Mouse (Mus musculus): ENCODE results near the gene Col25a1.

Col25a1 gene

DNA sequence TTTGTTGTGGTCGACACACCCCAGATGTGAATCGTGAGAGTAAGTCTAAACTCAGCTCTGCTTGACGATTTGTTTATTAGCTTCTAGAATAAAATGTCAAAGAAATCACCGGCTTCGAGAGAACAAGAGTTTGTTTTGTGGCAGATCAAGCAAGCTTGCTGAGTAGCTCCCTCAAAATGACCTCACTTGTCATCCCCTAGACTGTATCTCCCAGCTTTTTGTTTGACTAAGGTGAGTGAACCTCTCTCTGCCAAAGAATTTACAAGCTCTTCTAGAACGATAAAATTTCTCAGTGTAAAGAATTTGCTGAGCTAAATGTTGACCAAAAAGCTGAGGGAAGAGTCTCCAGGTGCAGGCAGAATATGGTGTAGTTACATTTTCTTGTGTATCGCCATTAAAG is 125.3 kb downstream of the Col25a1 start:
- no peak for DNase-seq

DNA sequence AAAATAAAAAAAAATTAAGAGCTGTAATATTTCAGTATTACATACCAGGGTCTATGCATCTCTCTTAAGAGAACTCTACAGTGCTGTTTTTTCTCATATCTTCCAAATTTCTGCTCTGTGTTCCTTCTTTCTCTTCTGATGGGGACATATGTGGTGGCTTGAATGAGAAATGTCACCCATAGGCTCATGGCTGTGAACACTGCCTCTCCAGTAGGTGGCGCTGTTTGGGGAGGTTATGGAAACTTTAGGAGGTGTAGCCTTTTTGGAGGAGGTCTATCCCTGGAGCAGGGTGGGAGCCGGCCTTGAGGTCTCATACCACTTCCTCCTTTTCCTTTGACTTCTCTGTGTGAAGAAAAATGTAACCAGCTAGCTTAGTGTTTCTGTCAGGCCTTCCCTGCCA is 128.4 kb downstream of the Col25a1 start:
- no peak for DNase-seq

DNA sequence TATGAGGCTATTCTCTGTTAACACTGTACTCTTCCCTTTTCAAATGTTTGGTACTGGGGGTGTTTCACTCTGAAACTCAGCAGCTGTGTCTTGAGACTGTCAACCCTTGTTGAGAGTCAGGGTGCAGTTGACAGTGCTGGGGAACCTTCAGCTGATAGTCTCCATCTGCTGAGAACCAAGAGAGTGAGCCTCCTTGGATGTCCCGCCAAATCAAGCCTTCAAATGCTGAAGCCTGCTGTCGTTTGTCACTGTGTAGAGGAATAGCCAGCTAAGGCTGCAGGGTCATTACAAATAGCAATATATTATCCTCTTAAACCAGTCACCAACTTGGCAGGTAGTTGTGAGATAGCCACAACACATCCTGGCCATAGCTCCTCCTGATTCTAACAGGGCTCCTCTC is 129.0 kb downstream of the Col25a1 start:
- peak; percentile 30 for DNase-seq

DNA sequence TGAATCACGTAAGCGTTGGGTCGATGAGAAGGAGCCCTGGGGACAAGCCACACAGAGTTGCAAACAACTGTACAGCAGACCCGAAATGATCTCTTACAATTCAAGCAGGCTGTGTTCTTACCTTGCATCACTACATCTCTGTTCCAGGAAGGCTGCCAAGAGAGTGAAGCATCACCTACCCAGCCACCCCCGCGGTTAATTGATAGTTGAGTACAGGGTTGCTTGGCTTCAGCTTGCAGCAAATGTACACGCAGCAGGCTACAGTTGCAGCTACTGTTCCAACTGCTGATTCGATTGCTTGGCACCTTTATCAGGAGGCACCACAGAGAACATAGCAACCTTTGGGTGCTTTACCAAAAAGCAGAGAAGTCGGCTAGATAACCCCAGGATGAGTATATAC is 133.8 kb downstream of the Col25a1 start:
- DNase-seq = no peak

DNA sequence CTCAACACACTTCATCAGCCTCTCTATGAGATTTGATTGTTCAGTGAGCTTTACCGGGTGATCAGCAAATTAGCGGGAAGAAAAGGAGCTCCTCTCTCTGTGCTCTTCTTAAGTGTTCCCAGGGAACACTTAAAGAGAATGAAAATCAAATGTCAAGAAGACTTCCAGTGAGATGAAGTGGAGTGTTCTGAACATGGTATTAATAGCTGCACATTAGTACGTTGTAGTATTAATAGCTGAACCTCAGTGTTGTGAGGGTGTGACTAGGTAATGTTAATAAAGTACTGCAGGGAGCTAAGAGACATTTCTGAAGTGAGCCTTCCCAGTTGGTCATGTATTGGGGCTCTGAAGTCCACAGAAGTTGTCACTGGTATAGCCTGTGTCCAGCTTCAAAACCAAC is 139.2 kb downstream of the Col25a1 start:
- DNase-seq = no peak

DNA sequence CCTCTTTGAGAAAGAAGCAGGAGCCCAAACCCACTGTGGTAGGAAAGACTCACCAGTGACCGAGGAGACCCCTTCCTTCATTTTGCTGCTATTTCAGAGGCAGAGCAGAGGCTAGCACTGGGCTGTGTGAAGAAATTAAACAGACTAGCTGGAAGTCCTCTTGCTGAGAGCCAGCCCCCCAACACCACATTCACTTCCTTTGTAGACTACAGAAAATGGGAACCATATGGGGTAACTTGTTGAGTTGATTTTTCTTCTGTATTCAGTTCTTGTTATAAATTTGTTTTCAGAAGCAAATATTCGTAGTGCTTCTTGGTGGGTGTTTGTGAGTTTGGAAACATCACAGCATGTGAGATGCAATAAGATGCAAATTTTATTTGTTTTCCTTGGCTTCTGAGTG is 142.6 kb downstream of the Col25a1 start:
- no peak for DNase-seq

DNA sequence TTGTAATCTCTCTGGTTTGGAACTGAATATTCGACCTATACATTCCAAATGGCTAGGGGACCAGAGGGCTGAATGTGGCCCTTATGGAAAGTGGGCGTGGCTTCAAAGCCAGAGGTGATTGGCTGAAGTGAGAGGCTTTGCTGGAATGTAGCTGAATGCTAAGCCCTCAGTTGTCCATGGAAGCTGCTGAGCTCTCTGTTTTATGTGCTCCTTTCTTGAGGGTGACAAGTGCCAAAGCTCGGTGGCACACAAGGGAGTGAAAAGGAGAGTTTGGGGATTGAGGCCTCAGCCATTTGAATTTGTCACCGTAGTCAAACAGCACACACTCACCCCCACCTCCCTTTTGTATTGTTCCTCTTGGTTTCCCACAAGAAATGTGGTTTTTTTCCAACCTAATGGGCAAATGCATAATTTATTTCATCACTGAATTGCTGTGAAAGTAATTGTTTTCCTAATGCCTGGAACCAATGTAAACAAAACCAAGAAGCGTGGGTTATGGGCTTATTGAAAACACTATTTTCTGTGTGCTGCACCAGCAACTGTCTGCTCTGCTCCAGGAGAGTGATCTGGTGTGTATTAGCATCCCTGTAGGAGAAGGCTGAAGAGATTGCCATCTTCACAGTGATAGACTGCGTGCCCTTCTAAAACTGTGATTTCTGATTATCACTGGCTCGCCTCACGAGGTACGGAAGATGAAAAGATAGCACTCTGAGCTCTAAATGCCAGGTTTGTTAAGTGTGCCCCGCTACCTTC is 147.2 kb downstream of the Col25a1 start:
- no peak for DNase-seq

DNA sequence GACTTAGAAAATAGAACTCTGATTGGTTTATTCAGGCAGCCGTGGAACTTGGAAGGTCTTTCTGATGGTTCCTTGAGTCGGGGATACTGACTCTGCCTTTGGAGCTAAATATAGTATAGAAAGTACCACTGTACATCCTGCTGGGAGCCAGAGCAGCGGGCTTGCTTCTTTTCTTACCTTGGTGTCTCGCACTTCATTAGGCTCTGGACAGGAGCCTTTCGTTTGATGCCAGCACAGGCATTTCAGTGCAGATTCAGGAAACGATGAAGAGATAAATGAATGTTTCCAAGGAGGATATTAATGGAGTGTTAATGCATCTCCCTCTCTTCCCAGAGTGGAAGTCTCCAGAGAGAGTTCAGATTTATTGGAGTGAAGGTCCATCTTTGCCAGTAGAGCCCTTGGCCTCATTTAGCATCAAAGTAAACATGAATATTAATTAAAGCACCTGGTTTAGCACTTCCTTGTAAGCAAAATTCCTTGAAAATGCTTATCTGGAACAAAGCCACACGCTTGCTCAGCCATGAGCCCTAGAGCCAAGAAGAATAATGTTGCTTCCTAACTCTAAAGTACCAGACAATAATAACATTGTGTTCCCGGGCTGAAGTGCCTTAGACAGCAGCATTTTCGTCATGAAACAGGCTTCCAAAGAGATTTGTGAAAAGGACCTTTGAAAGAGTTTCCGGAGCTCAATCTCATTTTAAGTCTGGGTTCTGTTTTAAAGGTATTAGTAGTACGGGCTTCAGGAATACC is 151.9 kb downstream of the Col25a1 start:
- DNase-seq = no peak

DNA sequence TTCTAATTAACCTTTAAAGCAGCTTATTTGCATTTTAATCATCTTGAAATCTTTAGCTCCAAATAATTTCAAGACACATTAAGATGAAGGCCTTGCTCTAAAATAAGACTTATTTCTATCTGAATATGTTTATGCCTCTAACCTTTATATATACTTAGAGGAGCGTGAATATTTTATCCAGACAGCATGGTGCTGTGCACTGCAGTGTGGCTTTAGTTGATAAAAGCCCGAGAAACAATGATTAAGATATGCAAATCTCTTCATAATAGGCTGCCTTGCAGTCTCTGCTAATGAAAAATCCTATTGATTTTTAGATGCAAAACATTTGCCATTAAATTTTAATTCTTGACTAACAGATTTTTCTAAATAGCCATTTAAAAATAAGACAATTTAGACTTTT is 156.8 kb downstream of the Col25a1 start:
- DNase-seq = no peak

DNA sequence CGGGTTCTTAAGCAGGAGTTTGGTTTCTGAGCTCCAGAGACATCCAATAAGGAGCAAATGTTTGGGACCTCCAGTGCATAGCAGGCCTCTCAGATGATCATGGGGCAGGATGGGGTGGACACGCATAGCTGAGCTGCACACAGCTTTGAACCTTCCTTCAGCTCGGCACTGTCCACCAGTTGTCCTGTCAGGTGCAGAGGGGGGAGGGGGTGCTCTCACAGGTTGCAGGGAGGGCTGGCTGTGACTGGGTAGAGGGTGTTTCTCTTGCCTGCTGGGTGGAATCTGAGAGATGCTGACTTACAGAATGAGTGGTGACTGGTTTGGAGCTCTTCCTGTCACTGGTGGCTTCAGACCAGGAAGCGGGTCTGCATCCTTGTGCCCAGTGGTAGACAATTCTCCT is 157.5 kb downstream of the Col25a1 start:
- DNase-seq = no peak

DNA sequence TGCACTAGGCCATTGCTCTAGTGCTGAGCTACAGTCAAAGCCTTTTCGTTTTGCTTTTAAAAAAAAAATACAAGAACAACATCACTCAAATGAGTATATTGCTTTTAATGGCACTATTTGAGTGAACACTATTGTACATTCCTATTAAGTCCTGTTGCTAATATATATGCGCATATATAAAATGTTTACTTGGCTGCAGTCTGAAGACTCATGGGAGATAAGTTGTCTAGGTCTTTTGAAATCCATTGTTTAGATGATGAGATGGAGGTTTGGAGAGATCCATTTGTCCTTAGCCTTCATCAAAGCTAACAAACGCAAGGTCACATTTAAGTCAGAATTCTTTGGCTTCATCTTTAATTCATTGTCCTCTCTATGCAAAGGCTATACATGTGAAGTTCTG is 157.9 kb downstream of the Col25a1 start:
- no peak for DNase-seq

DNA sequence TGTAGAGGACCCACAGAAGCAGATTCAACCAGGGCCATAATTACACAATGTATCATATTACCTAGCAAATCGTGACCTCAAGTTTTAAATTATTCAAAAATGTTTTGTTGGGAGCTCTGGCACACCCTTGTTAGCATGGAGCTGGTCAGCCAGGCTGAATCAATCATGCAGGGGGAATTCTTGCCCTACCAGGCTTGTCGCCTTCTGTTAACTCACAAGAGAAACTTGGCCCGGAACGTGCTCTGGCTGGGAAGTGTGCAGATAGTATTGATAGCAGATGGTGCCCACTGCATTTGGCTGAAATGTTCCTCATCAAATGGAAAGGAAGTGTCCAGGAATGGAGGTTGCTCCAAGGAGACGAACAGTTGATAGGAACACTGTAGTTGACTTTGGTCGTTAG is 158.9 kb downstream of the Col25a1 start:
- peak; percentile 31 for DNase-seq

DNA sequence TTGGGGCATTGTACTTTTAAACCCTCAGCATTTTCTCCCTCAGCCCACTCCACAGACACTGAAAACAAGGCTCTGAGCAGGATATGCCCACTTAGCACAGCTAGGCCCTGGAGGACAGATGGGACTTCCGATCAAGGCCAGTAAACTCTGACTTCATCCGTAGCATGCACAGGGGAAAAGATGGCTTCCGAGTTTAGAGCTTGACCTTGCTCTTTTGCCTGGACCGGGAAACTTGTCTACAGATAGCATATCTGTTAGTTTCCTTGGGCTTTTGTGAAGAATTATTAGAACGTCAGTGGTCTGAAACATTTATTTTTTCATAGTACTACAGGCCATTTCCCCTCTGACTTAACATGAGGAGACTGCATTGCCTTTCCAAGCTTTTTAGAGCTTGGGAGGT is 159.4 kb downstream of the Col25a1 start:
- DNase-seq = no peak

DNA sequence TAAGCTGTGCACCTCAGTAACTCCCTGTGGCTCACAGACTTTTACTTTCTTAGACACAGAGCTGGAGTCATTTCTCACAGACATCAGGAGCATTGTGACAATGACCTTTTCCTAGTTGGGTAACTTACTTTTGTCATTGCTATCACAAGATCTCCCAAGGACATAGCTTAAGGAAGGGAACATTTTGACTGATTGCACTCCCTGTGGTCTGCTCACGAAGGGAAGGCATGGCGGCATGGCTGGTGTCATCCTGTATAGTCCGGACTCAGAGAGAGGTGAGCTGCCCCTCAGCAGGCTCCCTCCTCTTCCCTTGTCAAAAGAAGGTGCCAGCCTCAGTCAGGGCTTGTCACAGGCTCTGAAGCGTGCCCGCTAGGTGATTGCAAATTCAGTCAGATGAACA is 160.6 kb downstream of the Col25a1 start:
- no peak for DNase-seq

DNA sequence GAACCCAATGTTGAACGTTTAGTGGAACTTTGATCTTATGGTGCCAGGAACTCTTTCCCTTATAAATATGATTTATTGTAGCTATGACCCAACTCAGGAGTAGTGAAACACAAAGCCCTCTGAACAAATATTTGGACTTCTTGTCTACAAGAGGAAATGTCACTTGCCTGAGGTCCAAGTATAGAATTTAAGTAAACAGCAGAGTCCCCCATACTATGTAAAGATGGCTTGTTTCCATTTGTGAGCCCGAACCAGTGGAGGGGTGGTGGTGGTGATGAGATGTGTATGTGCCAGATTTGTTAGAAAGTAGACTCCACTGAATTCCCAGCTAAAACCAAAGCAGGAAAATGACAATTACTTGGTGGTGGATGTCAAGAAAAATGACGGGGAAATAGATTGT is 169.2 kb downstream of the Col25a1 start:
- DNase-seq = no peak

DNA sequence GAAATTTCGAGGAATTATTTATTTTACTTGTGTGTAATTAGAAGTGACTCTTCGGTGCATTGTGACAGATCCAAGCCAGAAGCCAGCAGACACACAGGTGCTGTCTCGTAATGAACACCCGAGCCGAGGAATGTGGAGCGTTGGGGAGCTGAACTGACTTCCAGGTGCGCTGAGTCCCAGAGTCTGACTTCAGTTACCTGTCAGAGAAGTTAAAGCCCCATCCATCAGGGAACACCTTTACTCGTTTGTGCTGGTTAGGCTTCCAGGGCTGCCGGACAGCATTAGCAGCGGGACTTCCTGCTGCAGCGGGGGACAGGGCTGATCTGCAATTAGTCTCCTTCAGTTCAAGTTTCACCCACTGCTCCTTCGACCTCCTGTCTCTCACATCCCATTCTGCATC is 172.3 kb downstream of the Col25a1 start:
- no peak for DNase-seq

DNA sequence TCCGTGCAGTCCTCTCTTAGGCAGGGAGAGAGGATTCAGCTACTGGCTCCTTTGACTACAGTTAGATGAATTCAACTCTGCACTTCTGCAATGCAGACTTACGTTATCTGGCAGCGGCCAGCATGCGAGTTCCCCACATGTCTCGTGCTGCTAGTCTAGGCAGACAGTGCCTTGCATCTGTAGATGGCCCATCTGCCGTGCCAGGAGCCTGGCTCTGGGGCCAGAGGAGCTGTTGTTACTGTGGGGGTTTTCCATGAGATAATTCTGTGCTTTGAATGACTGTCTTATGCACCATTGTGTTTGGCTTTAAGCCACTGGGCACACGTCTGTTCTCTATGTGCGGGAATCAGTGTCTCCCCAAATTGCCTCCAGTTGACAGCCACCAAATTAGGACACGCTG is 173.5 kb downstream of the Col25a1 start:
- DNase-seq = no peak

DNA sequence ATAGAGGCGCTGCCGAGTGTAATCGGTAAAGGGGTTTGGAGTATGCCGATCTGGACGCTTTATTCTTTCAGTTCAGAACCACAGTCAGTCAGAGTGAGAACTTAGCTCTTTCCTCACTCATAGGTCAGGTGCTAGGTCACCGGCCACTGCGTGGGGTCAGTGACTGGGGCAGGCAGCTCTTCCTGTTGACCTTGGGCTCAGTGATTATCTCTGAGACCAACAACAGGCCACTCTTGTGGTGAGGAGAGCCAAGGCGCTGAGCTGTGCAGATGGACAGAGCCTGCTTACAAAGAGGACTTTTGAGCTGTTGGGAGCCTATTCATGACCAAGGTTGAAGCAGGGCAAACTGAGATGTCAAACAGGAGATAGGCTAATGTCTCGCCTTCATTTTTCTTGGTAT is 174.4 kb downstream of the Col25a1 start:
- no peak for DNase-seq

DNA sequence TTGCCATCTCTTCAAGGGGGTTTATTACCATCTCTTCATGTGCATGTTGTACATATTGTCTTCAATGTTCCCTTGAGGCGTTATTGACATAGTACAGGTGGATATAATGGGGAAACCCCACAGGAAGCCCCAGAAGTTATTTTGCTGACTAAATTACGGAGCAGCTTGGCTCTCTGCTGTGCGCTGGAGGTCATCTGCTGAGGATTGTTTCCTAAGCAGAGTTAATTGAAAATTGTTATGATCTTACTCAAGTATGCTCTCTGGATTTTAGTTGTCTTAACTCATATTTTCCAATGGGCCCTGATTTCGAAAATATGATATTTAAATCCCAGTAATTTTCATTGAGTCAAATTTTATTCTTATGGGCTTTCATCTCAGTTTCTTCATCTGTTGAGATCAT is 178.0 kb downstream of the Col25a1 start:
- no peak for DNase-seq

DNA sequence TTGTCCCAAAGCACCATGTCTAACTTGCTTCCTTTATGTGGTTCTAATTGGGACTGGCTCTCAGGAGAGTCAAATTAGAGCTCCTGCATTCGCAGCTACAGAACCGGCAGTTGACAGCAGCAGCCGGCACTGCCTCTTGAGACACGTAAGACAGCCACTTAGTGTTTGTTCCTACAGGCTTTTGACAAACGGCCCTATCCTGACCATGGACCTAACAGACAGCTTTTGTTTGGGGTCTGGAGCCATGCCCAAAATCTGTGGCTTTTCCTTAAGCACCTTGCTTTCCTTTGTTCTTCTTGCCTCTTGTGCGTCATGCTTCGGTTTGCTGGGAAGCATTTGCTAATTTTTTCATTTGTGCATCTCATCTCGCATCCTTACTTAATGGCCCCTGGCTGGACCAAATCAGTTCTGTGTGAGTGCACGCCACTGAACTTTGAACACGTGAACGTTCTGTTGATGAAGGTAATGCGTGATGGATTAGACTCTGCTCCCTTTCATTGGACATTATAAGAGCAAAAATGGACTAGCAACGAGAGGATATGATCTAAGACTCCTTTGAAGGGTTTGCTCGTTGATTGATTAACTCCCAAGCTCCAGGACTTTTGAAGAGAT is 179.5 kb downstream of the Col25a1 start:
- no peak for DNase-seq

DNA sequence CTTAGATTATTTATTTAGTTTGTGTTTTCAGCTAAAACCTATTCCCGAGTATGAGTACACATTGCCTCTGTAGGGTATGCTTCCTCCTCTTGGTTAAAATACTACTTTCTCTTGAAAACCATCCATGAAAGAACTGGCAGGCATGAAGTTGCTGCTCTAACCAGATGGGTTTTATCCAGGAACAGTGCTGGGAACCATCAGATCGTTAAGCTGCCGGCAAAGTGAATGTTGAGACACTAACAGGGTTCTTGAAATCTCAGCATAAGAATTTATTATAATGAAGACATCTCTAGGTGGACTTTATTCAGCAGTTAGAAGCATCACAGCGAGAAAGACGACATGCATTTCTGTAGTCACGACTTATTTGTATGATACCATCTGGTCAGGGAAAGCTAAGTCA is 181.9 kb downstream of the Col25a1 start:
- DNase-seq = no peak

DNA sequence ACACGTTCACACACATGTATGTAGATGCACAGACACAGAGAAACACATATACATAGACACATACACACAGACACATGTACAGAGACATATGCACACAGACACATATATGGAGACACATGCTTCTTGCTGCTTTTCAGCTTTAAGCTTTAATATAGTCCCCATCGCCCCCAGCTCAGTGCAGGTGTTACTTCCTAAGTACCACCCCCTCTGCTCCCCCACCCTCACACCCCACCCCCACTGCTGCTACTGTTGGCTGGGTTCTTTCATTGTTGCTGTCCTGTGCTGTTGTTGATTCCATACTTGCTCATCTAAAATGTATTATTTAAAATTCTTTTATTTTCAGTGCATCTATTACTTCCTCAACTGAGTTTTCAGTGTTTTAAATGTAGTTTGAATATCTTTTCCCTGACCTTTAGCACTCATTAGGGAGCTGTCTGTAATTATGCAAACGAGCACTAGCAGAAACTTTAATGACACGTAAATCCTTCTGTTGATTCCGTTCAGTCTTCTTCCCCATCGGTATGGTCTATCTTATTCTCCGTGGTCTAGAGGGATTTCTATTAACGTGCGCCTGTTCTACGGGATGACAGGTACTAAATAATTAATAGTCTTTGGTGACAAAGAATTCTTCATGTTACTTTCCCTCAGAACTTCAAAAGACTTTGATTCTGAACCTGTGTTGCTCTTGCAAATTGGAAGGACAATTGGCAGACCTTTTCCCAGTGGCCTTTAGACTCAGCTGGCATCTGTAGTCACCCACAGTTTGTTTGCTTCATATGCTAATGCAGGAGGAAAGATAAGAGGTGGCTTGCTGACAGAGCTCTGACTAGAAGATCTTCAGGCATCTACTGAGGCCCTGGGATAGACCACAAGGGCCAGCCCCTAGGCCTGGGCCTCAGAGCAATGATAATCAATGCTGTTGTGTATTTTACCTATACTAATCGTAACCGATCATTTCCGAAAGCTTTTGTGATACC is 196.0 kb downstream of the Col25a1 start:
- DNase-seq = no peak

DNA sequence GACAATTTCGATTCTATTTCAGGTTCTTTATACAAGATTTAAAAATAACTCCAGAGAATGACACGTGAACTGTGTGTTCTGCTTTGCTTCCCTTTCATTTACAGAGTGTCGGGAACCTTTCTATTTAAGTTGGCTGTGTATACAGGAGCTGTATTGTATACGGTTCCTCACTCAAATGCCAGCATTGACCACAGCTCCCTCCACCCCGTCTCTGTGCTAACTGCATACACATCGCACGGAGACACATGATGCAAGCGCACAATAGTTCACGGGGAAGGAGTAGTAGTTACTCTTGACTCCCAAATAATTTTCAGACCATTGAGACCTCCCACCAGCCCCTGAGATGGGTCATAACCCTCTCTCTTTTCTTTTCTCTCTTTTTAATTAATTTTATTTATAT is 197.6 kb downstream of the Col25a1 start:
- no peak for DNase-seq
